Mouse (Mus musculus) heart, embryonic 10.5 days (tissue): Measurements from ENCODE around the gene Gm21409. TPM values are rescaled to one million over a fixed set of nuclear protein-coding genes. Genes with fewer than 3 reads are reported as not detected.
"Not testable (repeated sequence)": the region's sequence is repeated elsewhere in the genome, so short reads cannot be mapped to it uniquely, and the experiment has no call there.

ENCODE experiments used
- DNase-seq: peaks from one replicate; pipeline ENCODE4 v3.0.0-alpha.2; 2017; ENCODE audit warnings: low spot score
- H3K27ac ChIP-seq: fragments of 300-500 bp; sonication (generic); 2 replicates; pipeline ENCODE4 v1.5.1; 2016; ENCODE audit warnings: mild to moderate bottlenecking
- H3K27me3 ChIP-seq: fragments of 300-500 bp; sonication (generic); 2 replicates; pipeline ENCODE4 v1.6.1; 2016; ENCODE audit warnings: mild to moderate bottlenecking; ENCODE audit not compliant: poor library complexity, insufficient read depth, severe bottlenecking
- H3K36me3 ChIP-seq: fragments of 300-500 bp; sonication (generic); 2 replicates; pipeline ENCODE4 v1.6.1; 2016; ENCODE audit warnings: mild to moderate bottlenecking, moderate library complexity
- H3K4me1 ChIP-seq: fragments of 300-500 bp; sonication (generic); 2 replicates; pipeline ENCODE4 v1.6.1; 2016; ENCODE audit warnings: mild to moderate bottlenecking
- H3K4me3 ChIP-seq: fragments of 300-500 bp; sonication (generic); 2 replicates; pipeline ENCODE4 v1.5.1; 2016; ENCODE audit warnings: mild to moderate bottlenecking, moderate library complexity
- H3K9me3 ChIP-seq: fragments of 300-500 bp; sonication (generic); 2 replicates; pipeline ENCODE4 v1.6.1; 2016; ENCODE audit warnings: mild to moderate bottlenecking, moderate library complexity
- WGBS: fragments of 180-500 bp; shearing (Covaris S2); methylation state at CpG from one replicate; pipeline ENCODE4 v1.1.7; 2016; 5-methylcytosine and 5-hydroxymethylcytosine counted together
- polyA plus RNA-seq: library from polyadenylated mRNA; unstranded; fragments of >200 nt; fragmentation: Nextera tagmentation; extraction: Ambion mirVana; gene quantifications from 2 replicates; pipeline ENCODE4 v1.2.1, GENCODE M21; 2016

Gene Gm21409
- not detected in 2 replicates for polyA plus RNA-seq

DNA sequence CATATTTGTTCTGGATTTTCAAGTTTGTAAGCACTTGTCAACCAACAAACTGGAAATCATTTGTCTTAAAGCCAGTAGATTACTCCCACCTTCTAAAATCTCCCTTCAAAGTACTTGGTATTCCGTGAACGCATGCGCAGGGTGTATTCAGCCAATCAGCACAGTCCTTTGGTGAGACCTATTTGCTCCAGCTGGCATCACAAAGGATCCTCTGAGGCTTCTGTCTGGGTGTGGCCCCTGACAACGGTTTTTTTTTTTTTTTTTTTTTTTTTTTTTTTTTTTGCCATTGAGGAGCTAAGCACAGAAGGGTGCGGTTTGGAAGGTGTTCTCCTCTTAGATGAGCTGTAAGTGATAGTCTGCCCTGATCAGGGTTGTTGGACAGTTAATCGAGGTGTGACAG, at the start of gene Gm21409:
Gm21409 (plus strand) TSS at position 301 of the 400 bp plus-strand sequence.
- H3K27ac ChIP-seq, H3K9me3 ChIP-seq, H3K36me3 ChIP-seq, H3K27me3 ChIP-seq, H3K4me3 ChIP-seq, DNase-seq, H3K4me1 ChIP-seq: not testable (repeated sequence)
- WGBS, result no CpG with 5 or more reads among the region's 6 CpGs

Other genes with a start within 250 kb of the Gm21409 start
- not detected in 2 replicates for gene Gm21394, start 181.8 kb upstream of the Gm21409 start, polyA plus RNA-seq